Mouse (Mus musculus): Measurements from ENCODE around the gene Kcnk10. TPM values are rescaled to one million over a fixed set of nuclear protein-coding genes. Genes with fewer than 3 reads are reported as not detected.

Gene Kcnk10
- polyA plus RNA-seq, 1 experiment from 2014 or later: 1.7 TPM

GRCm38 (mm10) chr12:98389618-98390017 lies 188.5 kb downstream of the Kcnk10 start:
- Histone ChIP-seq H3K27me3 (no peaks in the 10 kb centered on the region), H3K4me2 (replicated peaks) (no peak overlapping the region), H3K27ac (replicated peaks) (no peak overlapping the region), H3K9ac (no peak overlapping the region), H3K4me1 (no peaks in the 10 kb centered on the region), H3K36me3 (no peaks in the 10 kb centered on the region), H3K4me3 (replicated peaks) (no peak overlapping the region), H3K9me3 (replicated peaks) (no peaks in the 10 kb centered on the region)
- no peak for ATAC-seq (ENCODE audit: insufficient number of reproducible peaks, low FRiP score, low TSS enrichment, low read depth)
- 86% methylated on average over 4 of the region's 4 CpGs for WGBS

Other genes with a start within 250 kb of the Kcnk10 start
- gene Spata7, start 49.8 kb upstream of the Kcnk10 start, polyA plus RNA-seq (2015; fragmentation: Nextera tagmentation; extraction: Ambion mirVana): 14.1 and 15.0 TPM in 2 replicates
- gene Ptpn21, start 159.1 kb upstream of the Kcnk10 start, polyA plus RNA-seq (2015; fragmentation: Nextera tagmentation; extraction: Ambion mirVana): 10.6 and 11.7 TPM in 2 replicates
- 107 and 117 TPM in 2 replicates for gene Zc3h14, start 168.7 kb upstream of the Kcnk10 start, polyA plus RNA-seq (2015; fragmentation: Nextera tagmentation; extraction: Ambion mirVana)

Data from embryonic facial prominence, embryonic 15.5 days (tissue).